In genomic region chr9:45203797-45204410, GRCm38 (mm10) we compare ENCODE assay signal across 15 mouse cellular contexts. TPM values are rescaled to one million over a fixed set of nuclear protein-coding genes. Genes with fewer than 3 reads are reported as not detected.
A peak's percentile ranks its signal among the peaks of the same experiment; 100 is the strongest.
DNase-seq lines count a peak whose midpoint lies in the region; TF ChIP-seq lines count a peak whose summit lies in the region.
"Had no signal": no experiment of that assay in that cellular context is flagged by ENCODE, and none has a peak within 500 bp of the region (broad histone marks: within the 10 kb centered on the region; RNA-seq: fewer than 3 reads in every experiment).

Gene Tmprss4 (minus strand): TSS chr9:45204092.

- WGBS in small intestine, adult 2 months: 26% methylated on average over 8 of the region's 8 CpGs

- H3K4me1 ChIP-seq in small intestine, adult 2 months (ENCODE audit: control insufficient read depth, insufficient read depth, insufficient read length, low read length): peaks cover 33% of the 10 kb centered on the region
- H3K4me1 ChIP-seq: hindbrain, embryonic 10.5 days; neural tube, embryonic 15.5 days had no signal

- H3K27me3 ChIP-seq in small intestine, adult 2 months (ENCODE audit: control insufficient read depth, insufficient read depth, low read length): no peaks in the 10 kb centered on the region
- H3K27me3 ChIP-seq: neural tube, embryonic 15.5 days had no signal

- peak within 1 kb of the TSS; percentile 74 for H3K4me3 ChIP-seq in small intestine, adult 2 months (ENCODE audit: low read depth, low read length)
- H3K4me3 ChIP-seq: hindbrain, embryonic 10.5 days; liver, embryonic 12.5 days; neural tube, embryonic 15.5 days had no signal

- 0 out of 2 replicates have a peak, but pooled peaks have one; percentile 25 for TF ChIP-seq POLR2A in small intestine, adult 2 months (IDR thresholded peaks at IDR 0.05; ENCODE audit: low read depth, low read length)

- H3K27ac ChIP-seq in small intestine, adult 2 months (ENCODE audit: insufficient read depth, low read depth, low read length): peak within 1 kb of the TSS; percentile 93
- H3K27ac ChIP-seq: hindbrain, embryonic 10.5 days; liver, embryonic 12.5 days; neural tube, embryonic 15.5 days had no signal

- TF ChIP-seq CTCF in small intestine, adult 2 months (IDR thresholded peaks at IDR 0.05; ENCODE audit: extremely low read depth, insufficient read length, insufficient replicate concordance, low read depth, low read length): no peak

- DNase-seq in thymus, postnatal 14 days: peak; percentile 46
- no peak for DNase-seq in thymus, postnatal 0 days (ENCODE audit: low spot score)
- DNase-seq in forelimb bud, embryonic 11.5 days (ENCODE audit: low read depth, low spot score): peak; percentile 8
- peak; percentile 14 to 18 for DNase-seq in kidney, postnatal 4 days
- no peak for DNase-seq in testis, postnatal 14 days (ENCODE audit: low spot score)
- no peak for DNase-seq in layer of hippocampus, postnatal 14 days (ENCODE audit: low spot score in 2 of 2)
- DNase-seq in layer of hippocampus, adult 9-11 months: no peak
- DNase-seq: cerebellum, postnatal 25 days; midbrain, embryonic 14.5 days had no signal

- H3K36me3 ChIP-seq in small intestine, adult 2 months (ENCODE audit: control insufficient read depth, insufficient read depth, low read length): peaks cover 12% of the 10 kb centered on the region
- H3K36me3 ChIP-seq: hindbrain, embryonic 10.5 days; liver, embryonic 12.5 days; neural tube, embryonic 15.5 days had no signal

RNA-seq across cellular contexts. Expression of gene Tmprss4, which starts in this region (rescaled TPM):
- 3.6 and 4.9 TPM in 2 replicates for polyA plus RNA-seq in thymus, postnatal 0 days (2015; fragmentation: Nextera tagmentation; extraction: Ambion mirVana)
- 65.3 and 108 TPM in 2 replicates for polyA plus RNA-seq in small intestine, adult 2 months (2012; rRNA removed)
- not detected for total RNA-seq in layer of hippocampus, postnatal 14 days (2021)
- total RNA-seq: layer of hippocampus, postnatal 25 days had no signal
- polyA plus RNA-seq: forebrain, embryonic 16.5 days; hindbrain, embryonic 10.5 days; liver, embryonic 12.5 days; midbrain, embryonic 14.5 days; neural tube, embryonic 15.5 days had no signal

Comparison
In these comparisons a context has a peak if more than half of its experiments do, and no peak if none do; other contexts are left out.
1. RNA of gene Tmprss4 (polyA plus RNA-seq): 65.3 to 108 TPM in small intestine, adult 2 months; 3.6 to 4.9 TPM in thymus, postnatal 0 days; every median in the first group is over 10 times any median in the second.
2. DNase-seq: peak in thymus, postnatal 14 days (single experiment), forelimb bud, embryonic 11.5 days (single experiment) and kidney, postnatal 4 days (2 of 2); none in thymus, postnatal 0 days (single experiment), testis, postnatal 14 days (single experiment), layer of hippocampus, postnatal 14 days (0 of 2) and layer of hippocampus, adult 9-11 months (single experiment).